Mouse (Mus musculus) heart, adult 2 months (tissue): ENCODE data around the gene Calml3.

Source experiments
- CTCF ChIP-seq: fragments of 200-600 bp; IDR thresholded peaks from 2 replicates; pipeline ENCODE4 v1.8.1; 2022; ENCODE audit warnings: antibody characterized with exemption, mild to moderate bottlenecking, moderate library complexity
- EP300 ChIP-seq: fragments of 200-500 bp; IDR thresholded peaks from 2 replicates; pipeline ENCODE4 v1.6.1; 2011; ENCODE audit warnings: low read depth, low read length, control low read depth; ENCODE audit not compliant: insufficient read depth
- POLR2A ChIP-seq: fragments of 200-500 bp; IDR thresholded peaks from 2 replicates; pipeline ENCODE4 v1.6.1; 2011; ENCODE audit warnings: mild to moderate bottlenecking, low read depth, low read length, control low read depth; ENCODE audit not compliant: insufficient read depth

DNA sequence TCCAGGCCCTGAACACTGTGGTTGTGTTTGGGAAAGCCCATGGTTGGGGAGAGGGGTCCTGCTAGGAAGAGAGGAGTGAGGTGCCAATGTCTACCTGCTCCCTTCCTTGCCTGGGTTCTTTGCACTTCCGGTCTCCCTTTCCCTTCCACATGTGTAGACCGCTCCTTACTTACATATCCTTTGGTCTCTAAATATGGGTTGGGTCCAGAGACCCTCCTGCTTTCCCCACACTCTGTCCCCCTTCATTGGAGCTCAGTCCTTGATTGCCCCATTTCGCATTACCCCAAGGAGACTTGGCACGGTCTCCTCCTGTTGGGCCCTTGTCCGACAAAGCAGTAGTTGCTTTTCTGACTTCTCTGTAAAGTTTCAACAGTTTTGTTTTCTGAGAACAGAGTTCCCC lies 32.9 kb downstream of the Calml3 start:
- no peak for TF ChIP-seq CTCF
- no peak for TF ChIP-seq POLR2A
- no peak for TF ChIP-seq EP300
